Mouse (Mus musculus): ENCODE measurements around the gene Gm13420. TPM values are rescaled to one million over a fixed set of nuclear protein-coding genes. Genes with fewer than 3 reads are reported as not detected.

Gene Gm13420
- polyA plus RNA-seq, 1 experiment from 2014 or later, result 0.23 TPM

- peaks cover 35% of the 10 kb centered on the region for H3K36me3 ChIP-seq (ENCODE audit: control insufficient read depth, insufficient read depth, low read length)
- no peak overlapping the region for H3K4me3 ChIP-seq (ENCODE audit: low read depth, low read length)
- H3K9ac ChIP-seq (ENCODE audit: low read depth, low read length), result no peak overlapping the region
- H3K9me3 ChIP-seq (replicated peaks; ENCODE audit: control insufficient read depth, low read length, poor library complexity, severe bottlenecking), result no peaks in the 10 kb centered on the region
- no peaks in the 10 kb centered on the region for H3K27me3 ChIP-seq (ENCODE audit: control insufficient read depth, insufficient read depth, low read depth, low read length)
- 92% methylated on average over 6 of the region's 6 CpGs for WGBS
- no peak overlapping the region for H3K27ac ChIP-seq (ENCODE audit: low read length)
- no peak for ATAC-seq
- H3K4me1 ChIP-seq (ENCODE audit: control insufficient read depth, insufficient read depth, low read length), result no peaks in the 10 kb centered on the region
- no peak overlapping the region for H3K4me2 ChIP-seq (ENCODE audit: low read length)
These were observed 52.8 kb downstream of the Gm13420 start for GRCm38 (mm10) chr2:29698421-29699290.

GRCm38 (mm10) chr2:29696207-29696800 lies 55.2 kb downstream of the Gm13420 start:
- H3K27me3 ChIP-seq (ENCODE audit: control insufficient read depth, insufficient read depth, low read depth, low read length), result no peaks in the 10 kb centered on the region
- H3K4me1 ChIP-seq (ENCODE audit: control insufficient read depth, insufficient read depth, low read length), result no peaks in the 10 kb centered on the region
- H3K9me3 ChIP-seq (replicated peaks; ENCODE audit: control insufficient read depth, low read length, poor library complexity, severe bottlenecking), result no peaks in the 10 kb centered on the region
- WGBS, result 87% methylated on average over 7 of the region's 7 CpGs
- H3K4me2 ChIP-seq (ENCODE audit: low read length), result no peak overlapping the region
- H3K4me3 ChIP-seq (ENCODE audit: low read depth, low read length), result no peak overlapping the region
- no peak for ATAC-seq
- peaks cover 24% of the 10 kb centered on the region for H3K36me3 ChIP-seq (ENCODE audit: control insufficient read depth, insufficient read depth, low read length)
- H3K27ac ChIP-seq (ENCODE audit: low read length), result no peak overlapping the region
- H3K9ac ChIP-seq (ENCODE audit: low read depth, low read length), result no peak overlapping the region

Other genes with a start within 250 kb of the Gm13420 start
- gene Rapgef1, start 132.0 kb downstream of the Gm13420 start, polyA plus RNA-seq (2015; fragmentation: Nextera tagmentation; extraction: Ambion mirVana), result 18.1 and 18.7 TPM in 2 replicates
- not detected in 2 replicates for gene Gm13547, start 7.6 kb upstream of the Gm13420 start, polyA plus RNA-seq (2015; fragmentation: Nextera tagmentation; extraction: Ambion mirVana)
- gene Coq4, start 35.8 kb upstream of the Gm13420 start, polyA plus RNA-seq (2015; fragmentation: Nextera tagmentation; extraction: Ambion mirVana), result 38.3 and 40.5 TPM in 2 replicates
- gene Trub2, start 36.8 kb upstream of the Gm13420 start, polyA plus RNA-seq (2015; fragmentation: Nextera tagmentation; extraction: Ambion mirVana), result 30.8 and 32.8 TPM in 2 replicates
- gene Slc27a4, start 50.9 kb upstream of the Gm13420 start, polyA plus RNA-seq (2015; fragmentation: Nextera tagmentation; extraction: Ambion mirVana), result 42.6 and 43.2 TPM in 2 replicates
- gene Urm1, start 68.4 kb upstream of the Gm13420 start, polyA plus RNA-seq (2015; fragmentation: Nextera tagmentation; extraction: Ambion mirVana), result 21.8 and 29.9 TPM in 2 replicates
- 15.1 and 21.2 TPM in 2 replicates for gene Cercam, start 117.5 kb upstream of the Gm13420 start, polyA plus RNA-seq (2015; fragmentation: Nextera tagmentation; extraction: Ambion mirVana)
- gene Odf2, start 137.5 kb upstream of the Gm13420 start, polyA plus RNA-seq (2015; fragmentation: Nextera tagmentation; extraction: Ambion mirVana), result 66.2 and 69.9 TPM in 2 replicates
- 65.3 and 72.9 TPM in 2 replicates for gene Gle1, start 183.7 kb upstream of the Gm13420 start, polyA plus RNA-seq (2015; fragmentation: Nextera tagmentation; extraction: Ambion mirVana)
- gene Sptan1, start 213.9 kb upstream of the Gm13420 start, polyA plus RNA-seq (2015; fragmentation: Nextera tagmentation; extraction: Ambion mirVana), result 240 and 243 TPM in 2 replicates